Mouse (Mus musculus): ENCODE results near the gene Lurap1l. TPM values are rescaled to one million over a fixed set of nuclear protein-coding genes. Genes with fewer than 3 reads are reported as not detected.

Lurap1l gene
- total and polyA plus RNA-seq, 2 experiments from 2014 or later = 5.3 to 6.4 TPM

GRCm38 (mm10) chr4:80925752-80926519 is 15.5 kb downstream of the Lurap1l start:
- no peaks in the 10 kb centered on the region for H3K36me3 ChIP-seq (ENCODE audit: insufficient read depth)
- no peak overlapping the region for H3K27ac ChIP-seq (ENCODE audit: low read depth, low read length)
- 0 out of 2 replicates have a peak, but pooled peaks cover 3% of the 10 kb centered on the region for H3K4me1 ChIP-seq (ENCODE audit: insufficient read depth)
- H3K4me3 ChIP-seq (ENCODE audit: low read depth, low read length) = no peak overlapping the region
- 58% methylated on average over 6 of the region's 6 CpGs for WGBS
- no peak overlapping the region for H3K4me2 ChIP-seq (ENCODE audit: low read depth)
- no peak overlapping the region for H3K9ac ChIP-seq
- no peaks in the 10 kb centered on the region for H3K27me3 ChIP-seq (ENCODE audit: insufficient read depth, low read length)
- H3K9me3 ChIP-seq (ENCODE audit: low read length) = no peaks in the 10 kb centered on the region
- peak; percentile 23 for DNase-seq
- TF ChIP-seq CTCF (IDR thresholded peaks at IDR 0.05; ENCODE audit: low read depth) = no peak
- no peak for ATAC-seq

- Histone ChIP-seq H3K36me3 (ENCODE audit: insufficient read depth) (no peaks in the 10 kb centered on the region), H3K4me2 (ENCODE audit: low read depth) (no peak overlapping the region), H3K27ac (ENCODE audit: low read depth, low read length) (no peak overlapping the region), H3K9me3 (ENCODE audit: low read length) (no peaks in the 10 kb centered on the region), H3K27me3 (ENCODE audit: insufficient read depth, low read length) (no peaks in the 10 kb centered on the region), H3K9ac (no peak overlapping the region), H3K4me3 (ENCODE audit: low read depth, low read length) (no peak overlapping the region), H3K4me1 (ENCODE audit: insufficient read depth) (no peaks in the 10 kb centered on the region)
- 93% methylated on average over 3 of the region's 3 CpGs for WGBS
- DNase-seq = no peak
- no peak for TF ChIP-seq CTCF (IDR thresholded peaks at IDR 0.05; ENCODE audit: low read depth)
- ATAC-seq = no peak
Measured at GRCm38 (mm10) chr4:80934749-80935148, 24.3 kb downstream of the Lurap1l start.

- Histone ChIP-seq H3K9ac (no peak overlapping the region), H3K4me2 (ENCODE audit: low read depth) (no peak overlapping the region), H3K4me3 (ENCODE audit: low read depth, low read length) (no peak overlapping the region), H3K4me1 (ENCODE audit: insufficient read depth) (no peaks in the 10 kb centered on the region), H3K27ac (ENCODE audit: low read depth, low read length) (no peak overlapping the region), H3K9me3 (ENCODE audit: low read length) (no peaks in the 10 kb centered on the region), H3K36me3 (ENCODE audit: insufficient read depth) (no peaks in the 10 kb centered on the region), H3K27me3 (ENCODE audit: insufficient read depth, low read length) (no peaks in the 10 kb centered on the region)
- ATAC-seq (no peak), DNase-seq (no peak)
- no peak for TF ChIP-seq CTCF (IDR thresholded peaks at IDR 0.05; ENCODE audit: low read depth)
- 90% methylated on average over 2 of the region's 2 CpGs for WGBS
Measured at GRCm38 (mm10) chr4:80939115-80939514, 28.7 kb downstream of the Lurap1l start.

- Histone ChIP-seq H3K9me3 (ENCODE audit: low read length) (no peaks in the 10 kb centered on the region), H3K4me3 (ENCODE audit: low read depth, low read length) (no peak overlapping the region), H3K4me2 (ENCODE audit: low read depth) (no peak overlapping the region), H3K27ac (ENCODE audit: low read depth, low read length) (no peak overlapping the region), H3K9ac (no peak overlapping the region), H3K4me1 (ENCODE audit: insufficient read depth) (no peaks in the 10 kb centered on the region), H3K36me3 (ENCODE audit: insufficient read depth) (no peaks in the 10 kb centered on the region), H3K27me3 (ENCODE audit: insufficient read depth, low read length) (no peaks in the 10 kb centered on the region)
- 84% methylated on average over 4 of the region's 4 CpGs for WGBS
- TF ChIP-seq CTCF (IDR thresholded peaks at IDR 0.05; ENCODE audit: low read depth) = no peak
- DNase-seq = no peak
- ATAC-seq = no peak
Measured at GRCm38 (mm10) chr4:80940946-80941345, 30.5 kb downstream of the Lurap1l start.

GRCm38 (mm10) chr4:80941978-80942377 is 31.5 kb downstream of the Lurap1l start:
- Histone ChIP-seq H3K4me2 (ENCODE audit: low read depth) (no peak overlapping the region), H3K4me3 (ENCODE audit: low read depth, low read length) (no peak overlapping the region), H3K4me1 (ENCODE audit: insufficient read depth) (no peaks in the 10 kb centered on the region), H3K9ac (no peak overlapping the region), H3K36me3 (ENCODE audit: insufficient read depth) (no peaks in the 10 kb centered on the region), H3K27me3 (ENCODE audit: insufficient read depth, low read length) (no peaks in the 10 kb centered on the region), H3K9me3 (ENCODE audit: low read length) (no peaks in the 10 kb centered on the region), H3K27ac (ENCODE audit: low read depth, low read length) (no peak overlapping the region)
- no peak for DNase-seq
- 86% methylated on average over 3 of the region's 3 CpGs for WGBS
- no peak for ATAC-seq
- no peak for TF ChIP-seq CTCF (IDR thresholded peaks at IDR 0.05; ENCODE audit: low read depth)

GRCm38 (mm10) chr4:80944605-80945004 is 34.2 kb downstream of the Lurap1l start:
- Histone ChIP-seq H3K4me3 (ENCODE audit: low read depth, low read length) (no peak overlapping the region), H3K27me3 (ENCODE audit: insufficient read depth, low read length) (no peaks in the 10 kb centered on the region), H3K9ac (no peak overlapping the region), H3K27ac (ENCODE audit: low read depth, low read length) (no peak overlapping the region), H3K4me1 (ENCODE audit: insufficient read depth) (no peaks in the 10 kb centered on the region), H3K36me3 (ENCODE audit: insufficient read depth) (no peaks in the 10 kb centered on the region), H3K4me2 (ENCODE audit: low read depth) (no peak overlapping the region), H3K9me3 (ENCODE audit: low read length) (no peaks in the 10 kb centered on the region)
- TF ChIP-seq CTCF (IDR thresholded peaks at IDR 0.05; ENCODE audit: low read depth) = no peak
- DNase-seq (no peak), ATAC-seq (no peak)

GRCm38 (mm10) chr4:80949110-80949509 is 38.7 kb downstream of the Lurap1l start:
- TF ChIP-seq CTCF (IDR thresholded peaks at IDR 0.05; ENCODE audit: low read depth) = no peak
- no peak overlapping the region for H3K27ac ChIP-seq (ENCODE audit: low read depth, low read length)
- no peaks in the 10 kb centered on the region for H3K36me3 ChIP-seq (ENCODE audit: insufficient read depth)
- no peak overlapping the region for H3K4me3 ChIP-seq (ENCODE audit: low read depth, low read length)
- ATAC-seq (no peak), DNase-seq (no peak)
- H3K4me1 ChIP-seq (ENCODE audit: insufficient read depth) = no peaks in the 10 kb centered on the region
- H3K4me2 ChIP-seq (ENCODE audit: low read depth) = no peak overlapping the region
- no peak overlapping the region for H3K9ac ChIP-seq
- no peaks in the 10 kb centered on the region for H3K9me3 ChIP-seq (ENCODE audit: low read length)
- no peaks in the 10 kb centered on the region for H3K27me3 ChIP-seq (ENCODE audit: insufficient read depth, low read length)

Data from forebrain, postnatal 0 days (tissue).